Mouse (Mus musculus) CH12.LX (cell line): ENCODE results near the gene Chst5.

Experiments used
- CHD2 ChIP-seq: IDR thresholded peaks from 2 replicates; pipeline ENCODE4 v1.6.1; 2011; ENCODE audit warnings: low read length, improper control_type of control experiment
- CTCF ChIP-seq, 2 experiments: IDR thresholded peaks in 1 of 2; conservative IDR thresholded peaks in 1 of 2; 2 replicates each; pipeline ENCODE4 v1.5.1; 2011 to 2012; ENCODE audit warnings: low read depth in 2 of 2, low read length in 2 of 2, improper control_type of control experiment in 1 of 2, inconsistent platforms in 1 of 2, mild to moderate bottlenecking in 1 of 2, moderate library complexity in 1 of 2
- EP300 ChIP-seq: IDR thresholded peaks from 2 replicates; pipeline ENCODE4 v1.6.1; 2011; ENCODE audit warnings: low read length, improper control_type of control experiment
- MAX ChIP-seq: IDR thresholded peaks from 2 replicates; pipeline ENCODE4 v1.6.1; 2011; ENCODE audit warnings: low read length, improper control_type of control experiment
- MXI1 ChIP-seq: IDR thresholded peaks from 2 replicates; pipeline ENCODE4 v1.6.1; 2011; ENCODE audit warnings: mild to moderate bottlenecking, low read depth, low read length, improper control_type of control experiment
- NRF1 ChIP-seq: IDR thresholded peaks from 2 replicates; pipeline ENCODE4 v1.6.1; 2014; ENCODE audit warnings: low read depth, mild to moderate bottlenecking, inconsistent platforms, low read length, improper control_type of control experiment, moderate library complexity
- RCOR1 ChIP-seq: conservative IDR thresholded peaks from 2 replicates; pipeline ENCODE4 v1.6.1; 2012; ENCODE audit warnings: low read depth, mild to moderate bottlenecking, inconsistent platforms, low read length, improper control_type of control experiment
- TCF12 ChIP-seq: IDR thresholded peaks from 2 replicates; pipeline ENCODE4 v1.6.1; 2014; ENCODE audit warnings: low read depth, mild to moderate bottlenecking, inconsistent platforms, low read length, improper control_type of control experiment
- ZC3H11A ChIP-seq: IDR thresholded peaks from 2 replicates; pipeline ENCODE4 v1.6.1; 2012; ENCODE audit warnings: low read depth, mild to moderate bottlenecking, inconsistent platforms, low read length, improper control_type of control experiment
- ZMIZ1 ChIP-seq: IDR thresholded peaks from 2 replicates; pipeline ENCODE4 v1.6.1; 2012; ENCODE audit warnings: low read depth, mild to moderate bottlenecking, inconsistent platforms, low read length, improper control_type of control experiment
- ZNF384 ChIP-seq: IDR thresholded peaks from 2 replicates; pipeline ENCODE4 v1.6.1; 2012; ENCODE audit warnings: low read depth, low read length, improper control_type of control experiment, inconsistent platforms

DNA sequence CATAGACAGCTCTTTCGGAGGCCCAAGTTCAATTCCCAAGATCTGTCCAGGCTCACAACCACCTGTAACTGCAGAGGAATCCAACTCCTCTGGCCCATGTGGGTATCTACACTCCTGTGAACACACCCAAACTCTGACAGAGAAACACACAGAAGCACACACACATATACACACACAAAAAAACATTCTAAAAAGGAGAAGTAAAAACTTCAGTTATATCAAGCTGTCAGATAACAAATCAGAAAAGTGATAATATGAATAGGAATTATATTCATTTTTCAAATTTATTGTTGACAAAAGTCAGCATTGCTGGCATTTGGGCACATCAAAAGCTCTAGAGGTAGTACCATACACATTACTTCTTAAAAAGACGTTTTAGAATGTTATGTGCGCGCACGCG, 63.5 kb downstream of the Chst5 start:
- TF ChIP-seq CTCF (conservative IDR thresholded peaks at IDR 0.05 in 1 of 2, IDR thresholded peaks at IDR 0.05 in 1 of 2; ENCODE audit: low read depth in 2 of 2, low read length in 2 of 2) (no peak), ZMIZ1 (no peak), ZC3H11A (no peak), TCF12 (no peak), MXI1 (no peak), RCOR1 (no peak), EP300 (no peak), ZNF384 (no peak), CHD2 (no peak), MAX (no peak), NRF1 (no peak)
